14 mouse cellular contexts compared by ENCODE assay signal in the genomic region with DNA sequence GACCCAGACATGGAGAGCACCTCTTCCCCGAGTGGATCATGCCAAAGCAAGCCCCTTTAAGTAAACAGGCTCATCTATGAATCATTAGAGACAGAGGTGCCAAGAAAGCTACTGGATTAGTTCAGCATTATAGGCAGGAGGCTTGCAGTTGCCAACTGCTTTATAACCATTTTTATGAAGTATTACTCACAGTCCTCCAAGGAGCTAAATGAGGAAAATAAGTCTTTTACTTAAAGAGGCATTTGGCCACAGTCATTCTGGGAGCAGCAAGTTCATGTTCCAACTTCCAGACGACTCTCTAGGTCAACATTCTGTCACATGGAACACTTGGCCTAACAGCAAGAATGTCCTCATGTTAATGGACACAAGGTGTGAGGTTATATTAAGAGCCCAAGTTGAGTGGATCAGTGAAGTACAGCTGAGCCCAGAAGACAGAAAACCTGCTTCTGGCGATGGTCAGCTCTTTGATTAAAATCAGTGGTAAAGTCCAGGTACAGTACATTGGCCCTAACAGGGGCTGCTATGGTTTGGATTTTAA.
DNase-seq lines count a peak whose midpoint lies in the region; ATAC-seq and TF ChIP-seq lines count a peak whose summit lies in the region.
"Had no signal": no experiment of that assay in that cellular context is flagged by ENCODE, and none has a peak within 500 bp of the region (broad histone marks: within the 10 kb centered on the region; RNA-seq: fewer than 3 reads in every experiment).

No protein-coding gene starts in this region.

- H3K27ac ChIP-seq in heart, adult 2 months = peak overlapping the region; percentile 80
- H3K27ac ChIP-seq in heart, embryonic 12.5 days (ENCODE audit: poor library complexity, severe bottlenecking) = no peak overlapping the region
- H3K27ac ChIP-seq in liver, adult 2 months (replicated peaks; ENCODE audit: insufficient read depth, low read depth, low read length) = no peak overlapping the region
- peak overlapping the region; percentile 63; the same call in 1 of the 2 replicates for H3K27ac ChIP-seq in heart, postnatal 0 days (ENCODE audit: low read depth)
- H3K27ac ChIP-seq: liver, embryonic 13.5 days; midbrain, embryonic 13.5 days had no signal

- no peaks in the 10 kb centered on the region for H3K27me3 ChIP-seq in heart, adult 2 months (ENCODE audit: control insufficient read depth, insufficient read depth, low read length)
- H3K27me3 ChIP-seq in heart, embryonic 12.5 days (replicated peaks) = no peaks in the 10 kb centered on the region
- no peaks in the 10 kb centered on the region for H3K27me3 ChIP-seq in liver, adult 2 months (ENCODE audit: control insufficient read depth, insufficient read depth, low read length)
- H3K27me3 ChIP-seq in heart, postnatal 0 days (ENCODE audit: control insufficient read depth, insufficient read depth, low read length) = no peaks in the 10 kb centered on the region
- H3K27me3 ChIP-seq: liver, embryonic 13.5 days; midbrain, embryonic 13.5 days had no signal

- no peaks in the 10 kb centered on the region for H3K79me2 ChIP-seq in heart, adult 2 months (replicated peaks; ENCODE audit: control insufficient read depth, insufficient read depth, low read length)
- H3K79me2 ChIP-seq in liver, adult 2 months (ENCODE audit: control insufficient read depth, insufficient read depth, low read length) = no peaks in the 10 kb centered on the region

- intact Hi-C loops in heart, adult 2 months (cut with DNase I) = no loop called here

- TF ChIP-seq CTCF in heart, adult 2 months (IDR thresholded peaks at IDR 0.05) = no peak
- no peak for TF ChIP-seq CTCF in liver, adult 2 months (IDR thresholded peaks at IDR 0.05; ENCODE audit: low read depth, low read length)
- TF ChIP-seq CTCF in heart, postnatal 0 days (IDR thresholded peaks at IDR 0.05; ENCODE audit: low read depth) = no peak

- no peak overlapping the region for H3K9ac ChIP-seq in heart, adult 2 months (ENCODE audit: low read depth, low read length)
- no peak overlapping the region for H3K9ac ChIP-seq in heart, embryonic 12.5 days
- H3K9ac ChIP-seq in liver, adult 2 months (ENCODE audit: low read depth, low read length) = no peak overlapping the region
- H3K9ac ChIP-seq in heart, postnatal 0 days (replicated peaks; ENCODE audit: low read depth, low read length) = no peak overlapping the region
- H3K9ac ChIP-seq: liver, embryonic 13.5 days; midbrain, embryonic 13.5 days had no signal

- no peak for TF ChIP-seq EP300 in heart, adult 2 months (IDR thresholded peaks at IDR 0.05; ENCODE audit: insufficient read depth, low read depth, low read length)
- TF ChIP-seq EP300 in heart, postnatal 0 days (IDR thresholded peaks at IDR 0.05; ENCODE audit: low read depth) = peak; percentile 84

- H3K4me3 ChIP-seq in heart, adult 2 months = no peak overlapping the region
- H3K4me3 ChIP-seq in heart, embryonic 12.5 days = no peak overlapping the region
- no peak overlapping the region for H3K4me3 ChIP-seq in liver, adult 2 months (ENCODE audit: insufficient read depth, low read depth, low read length)
- H3K4me3 ChIP-seq in heart, postnatal 0 days (ENCODE audit: low read depth, low read length) = no peak overlapping the region
- H3K4me3 ChIP-seq: liver, embryonic 13.5 days; midbrain, embryonic 13.5 days had no signal

- H3K36me3 ChIP-seq in heart, adult 2 months (ENCODE audit: control insufficient read depth, insufficient read depth, low read length) = no peaks in the 10 kb centered on the region; the same call in 1 of the 2 replicates
- H3K36me3 ChIP-seq in heart, embryonic 12.5 days = no peaks in the 10 kb centered on the region
- no peaks in the 10 kb centered on the region for H3K36me3 ChIP-seq in liver, adult 2 months (ENCODE audit: control insufficient read depth, insufficient read depth, low read length)
- H3K36me3 ChIP-seq in heart, postnatal 0 days (replicated peaks; ENCODE audit: control insufficient read depth, insufficient read depth, low read length) = no peaks in the 10 kb centered on the region
- H3K36me3 ChIP-seq: liver, embryonic 13.5 days; midbrain, embryonic 13.5 days had no signal

- WGBS in heart, adult 2 months = 41% methylated on average over 3 of the region's 3 CpGs
- WGBS in heart, embryonic 12.5 days = 65% methylated on average over 3 of the region's 3 CpGs
- 58% methylated on average over 3 of the region's 3 CpGs for WGBS in liver, adult 2 months
- WGBS in heart, postnatal 0 days = 29% methylated on average over 3 of the region's 3 CpGs

- H3K4me2 ChIP-seq in heart, embryonic 12.5 days = no peak overlapping the region
- no peak overlapping the region for H3K4me2 ChIP-seq in heart, postnatal 0 days (ENCODE audit: low read depth, low read length)
- H3K4me2 ChIP-seq: liver, embryonic 13.5 days; midbrain, embryonic 13.5 days had no signal

- no peak for TF ChIP-seq POLR2A in heart, adult 2 months (IDR thresholded peaks at IDR 0.05; ENCODE audit: insufficient read depth, low read depth, low read length)
- TF ChIP-seq POLR2A in liver, adult 2 months (IDR thresholded peaks at IDR 0.05; ENCODE audit: extremely low read depth, insufficient read depth, low read length) = no peak

- no peaks in the 10 kb centered on the region for H3K4me1 ChIP-seq in heart, adult 2 months (ENCODE audit: control insufficient read depth, insufficient read depth, low read length)
- H3K4me1 ChIP-seq in heart, embryonic 12.5 days (replicated peaks) = 0 out of 2 replicates have a peak, but pooled peaks cover 7% of the 10 kb centered on the region
- no peaks in the 10 kb centered on the region for H3K4me1 ChIP-seq in liver, adult 2 months (ENCODE audit: control insufficient read depth, insufficient read depth, low read length)
- peaks cover 8% of the 10 kb centered on the region; the same call in 1 of the 2 replicates for H3K4me1 ChIP-seq in heart, postnatal 0 days (ENCODE audit: control insufficient read depth, insufficient read depth)
- H3K4me1 ChIP-seq: liver, embryonic 13.5 days had no signal

- DNase-seq in heart, adult 2 months = peak in 1 of 2 experiments; percentile 34
- peak; percentile 2 for DNase-seq in liver, adult 2 months (ENCODE audit: extremely low read depth, low read depth, low spot score)
- no peak for DNase-seq in liver
- peak; percentile 70 for DNase-seq in heart, postnatal 0 days (ENCODE audit: low spot score)
- peak; percentile 76 for DNase-seq in lung, postnatal 36 days
- DNase-seq: cerebellum, adult 9-11 months; kidney, postnatal 14 days; liver, embryonic 13.5 days; right cerebral cortex, postnatal 25 days; thymus, postnatal 36 days had no signal

- ATAC-seq in heart, embryonic 12.5 days (ENCODE audit: insufficient number of reproducible peaks, low FRiP score) = no peak
- ATAC-seq in heart, postnatal 0 days (ENCODE audit: insufficient read depth, low read depth) = peak; percentile 82
- ATAC-seq in megakaryocyte, adult 5-6 weeks (ENCODE audit: poor library complexity, severe bottlenecking) = no peak
- no peak for ATAC-seq in megakaryocyte-erythroid progenitor cell, adult 5-6 weeks (replicated peaks; ENCODE audit: low FRiP score, low TSS enrichment, poor library complexity, severe bottlenecking)
- ATAC-seq: midbrain, embryonic 13.5 days had no signal

- peaks cover 4% of the 10 kb centered on the region; the same call in 1 of the 2 replicates for H3K9me3 ChIP-seq in heart, embryonic 12.5 days (replicated peaks)
- H3K9me3 ChIP-seq in heart, postnatal 0 days (replicated peaks; ENCODE audit: control insufficient read depth, low read length) = no peaks in the 10 kb centered on the region
- H3K9me3 ChIP-seq: liver, embryonic 13.5 days; midbrain, embryonic 13.5 days had no signal

Comparison
In these comparisons a context has a peak if more than half of its experiments do, and no peak if none do; other contexts are left out.
1. H3K27ac ChIP-seq: peak in heart, adult 2 months (single experiment) and heart, postnatal 0 days (single experiment); none in heart, embryonic 12.5 days (single experiment) and liver, adult 2 months (single experiment).